Mouse (Mus musculus) effector memory CD4-positive, alpha-beta T cell, adult 5 months (primary cell): ENCODE measurements around the gene AL731706.1. TPM values are rescaled to one million over a fixed set of nuclear protein-coding genes. Genes with fewer than 3 reads are reported as not detected.

ENCODE experiments used
- polyA plus RNA-seq: library from polyadenylated mRNA; unstranded; fragments of 100-300 nt; shearing (Covaris generic); gene quantifications from one replicate; pipeline ENCODE4 v1.2.1, GENCODE M21; 2017

AL731706.1 gene
- 3.7 TPM for polyA plus RNA-seq

DNA sequence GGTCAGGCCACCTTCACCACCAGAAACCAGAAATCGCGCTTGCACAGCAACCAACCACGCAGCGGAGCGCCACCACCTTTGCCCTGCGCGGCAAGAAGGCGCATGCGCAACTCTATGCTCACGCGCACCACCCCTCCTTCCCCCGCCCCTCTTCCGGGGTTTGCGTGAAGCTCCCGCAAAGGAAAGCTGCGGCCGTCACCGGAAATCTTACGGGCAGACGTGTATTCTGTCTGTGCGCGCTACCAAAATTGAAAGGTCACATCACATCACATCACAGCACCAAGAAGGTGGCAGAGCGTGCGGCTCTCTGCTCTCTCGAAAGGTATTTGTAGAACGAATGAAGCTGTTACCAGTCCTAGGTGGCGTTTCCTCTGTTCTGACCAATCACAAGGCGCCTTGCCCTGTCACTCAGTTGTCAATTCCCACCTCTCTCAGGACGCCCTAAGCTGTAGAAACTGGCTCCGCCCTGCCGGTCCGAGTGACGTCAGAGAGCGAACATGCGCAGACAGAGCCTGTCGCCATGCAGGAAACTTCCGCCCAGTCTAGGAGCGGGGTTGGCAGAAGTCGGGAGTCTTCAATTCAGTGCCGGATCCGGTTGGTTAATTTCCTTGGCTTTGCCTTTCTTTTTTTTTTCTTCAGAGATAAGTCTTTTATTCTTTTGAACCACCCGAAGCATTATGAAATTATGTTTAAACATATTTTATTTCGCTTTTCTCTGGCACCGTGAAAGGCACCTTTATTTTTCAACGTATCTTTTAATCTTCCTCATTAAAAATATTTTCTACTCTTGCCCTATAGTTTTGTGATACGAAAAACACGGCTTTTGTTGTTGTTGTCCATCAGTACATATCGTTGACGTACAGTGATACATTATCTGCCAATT, at the start of gene AL731706.1, which contains the start of the genes Slx4ip and Mkks:
Gene AL731706.1, minus strand, starts transcription at position 322 of the 883 bp plus-strand sequence.
Gene Slx4ip, plus strand, starts transcription at position 151 of the 883 bp plus-strand sequence.
Gene Mkks, minus strand, starts transcription at position 322 of the 883 bp plus-strand sequence.

DNA sequence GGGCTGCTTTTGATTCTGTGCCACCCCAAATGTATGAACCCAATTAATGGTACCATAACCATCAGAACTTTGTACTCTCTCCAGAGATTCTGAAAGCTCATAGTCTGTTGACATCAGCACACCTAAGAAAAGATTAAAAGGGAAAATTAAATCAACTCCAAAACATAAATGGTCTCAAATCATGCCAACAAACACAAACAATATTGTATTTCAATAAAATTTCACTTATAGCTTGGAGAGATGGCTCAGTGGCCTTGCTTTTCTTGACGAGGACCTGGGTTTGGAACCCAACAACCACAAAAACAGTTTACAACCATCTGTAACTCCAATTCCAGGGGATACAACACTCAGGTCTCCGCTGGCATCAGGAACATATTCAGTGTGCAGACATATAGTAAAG, 5.6 kb downstream of the AL731706.1 start, which contains the start of gene AL731706.2:
Gene AL731706.2, minus strand, starts transcription at position 101 of the 400 bp plus-strand sequence.

Other genes with a start within 250 kb of the AL731706.1 start
- 0.36 TPM for gene Snap25, start 177.9 kb downstream of the AL731706.1 start, polyA plus RNA-seq
- gene AL731706.2, start 5.7 kb downstream of the AL731706.1 start, polyA plus RNA-seq = 18.0 TPM
- 5.6 TPM for gene Slx4ip, start 171 bp downstream of the AL731706.1 start, polyA plus RNA-seq
- gene Mkks, start within 50 bp of the AL731706.1 start, polyA plus RNA-seq = 13.1 TPM
- gene Jag1, start 225.3 kb upstream of the AL731706.1 start, polyA plus RNA-seq = 0.41 TPM